Mouse (Mus musculus): ENCODE results near the gene Smc4.

GRCm38 (mm10) chr3:69017181-69017580 is 12.6 kb downstream of the Smc4 start:
- TF ChIP-seq CTCF (IDR thresholded peaks at IDR 0.05; ENCODE audit: low read depth): no peak
- no peak for TF ChIP-seq EP300 (IDR thresholded peaks at IDR 0.05; ENCODE audit: low read depth)

All from liver, postnatal 0 days (tissue).